Mouse (Mus musculus) MEL (cell line): ENCODE measurements around the gene Hist1h1t. TPM values are rescaled to one million over a fixed set of nuclear protein-coding genes. Genes with fewer than 3 reads are reported as not detected.

ENCODE experiments used
- DNase-seq: peaks from one replicate; pipeline ENCODE4 v3.0.0; 2011; ENCODE audit warnings: low read depth, low spot score
- H3K27ac ChIP-seq: 2 replicates; pipeline ENCODE4 v1.5.1; 2012; ENCODE audit warnings: low read depth, mild to moderate bottlenecking, control low read depth, low read length, moderate library complexity; ENCODE audit not compliant: control insufficient read depth
- H3K27me3 ChIP-seq, 2 experiments: fragments of 150-350 bp in 1 of 2; sonication (generic) in 1 of 2; 2 replicates each; pipeline ENCODE4 v1.6.1; 2012; ENCODE audit warnings: low read length in 2 of 2, mild to moderate bottlenecking in 2 of 2, improper control_type of control experiment in 1 of 2, moderate library complexity in 1 of 2; ENCODE audit not compliant: insufficient read depth in 2 of 2, control insufficient read depth in 1 of 2
- H3K36me3 ChIP-seq, 2 experiments: 2 replicates each; pipeline ENCODE4 v1.6.1; 2012 to 2014; ENCODE audit warnings: low read length in 2 of 2, improper control_type of control experiment in 1 of 2, inconsistent platforms in 1 of 2, mild to moderate bottlenecking in 1 of 2; ENCODE audit not compliant: insufficient read depth in 2 of 2, control insufficient read depth in 1 of 2
- H3K4me1 ChIP-seq, 2 experiments: fragments of 150-350 bp in 1 of 2; sonication (generic) in 1 of 2; 2 replicates each; pipeline ENCODE4 v1.6.1; 2012; ENCODE audit warnings: low read length in 2 of 2, improper control_type of control experiment in 1 of 2, mild to moderate bottlenecking in 1 of 2; ENCODE audit not compliant: insufficient read depth in 2 of 2, control insufficient read depth in 1 of 2
- H3K4me3 ChIP-seq, 2 experiments: fragments of 150-350 bp in 1 of 2; sonication (generic) in 1 of 2; 2 replicates each; pipeline ENCODE4 v1.5.1; 2012; ENCODE audit warnings: low read depth in 2 of 2, low read length in 2 of 2, mild to moderate bottlenecking in 2 of 2, moderate library complexity in 2 of 2, control low read depth in 1 of 2, improper control_type of control experiment in 1 of 2; ENCODE audit not compliant: control insufficient read depth in 1 of 2, insufficient read depth in 1 of 2
- H3K79me2 ChIP-seq: 2 replicates; pipeline ENCODE4 v1.6.1; 2012; ENCODE audit warnings: mild to moderate bottlenecking, low read length, moderate library complexity; ENCODE audit not compliant: control insufficient read depth, poor library complexity, insufficient read depth
- H3K9ac ChIP-seq: 2 replicates; pipeline ENCODE4 v1.6.1; 2012; ENCODE audit warnings: low read depth, mild to moderate bottlenecking, control low read depth, low read length, moderate library complexity; ENCODE audit not compliant: control insufficient read depth, poor library complexity, severe bottlenecking
- H3K9me3 ChIP-seq: fragments of 150-350 bp; sonication (generic); replicated peaks from 2 replicates; pipeline ENCODE4 v1.6.1; 2012; ENCODE audit warnings: mild to moderate bottlenecking, low read length, improper control_type of control experiment, moderate library complexity; ENCODE audit not compliant: insufficient read depth
- E2F4 ChIP-seq: IDR thresholded peaks from 2 replicates; pipeline ENCODE4 v1.6.1; 2011; ENCODE audit warnings: low read depth, low read length, improper control_type of control experiment, borderline replicate concordance
- ELF1 ChIP-seq: IDR thresholded peaks from 2 replicates; pipeline ENCODE4 v1.6.1; 2014; ENCODE audit warnings: low read depth, mild to moderate bottlenecking, inconsistent platforms, low read length, improper control_type of control experiment, moderate library complexity
- GATA1 ChIP-seq: IDR thresholded peaks from 2 replicates; pipeline ENCODE4 v1.6.1; 2011; ENCODE audit warnings: low read depth, low read length, improper control_type of control experiment
- HCFC1 ChIP-seq: IDR thresholded peaks from 2 replicates; pipeline ENCODE4 v1.6.1; 2012; ENCODE audit warnings: low read depth, mild to moderate bottlenecking, inconsistent platforms, low read length, improper control_type of control experiment, moderate library complexity
- JUND ChIP-seq: IDR thresholded peaks from 2 replicates; pipeline ENCODE4 v1.6.1; 2011; ENCODE audit warnings: low read depth, mild to moderate bottlenecking, improper control_type of control experiment, low read length
- MAFK ChIP-seq: IDR thresholded peaks from 2 replicates; pipeline ENCODE4 v1.6.1; 2011; ENCODE audit warnings: low read depth, mild to moderate bottlenecking, low read length, improper control_type of control experiment, borderline replicate concordance
- MAX ChIP-seq: IDR thresholded peaks from 2 replicates; pipeline ENCODE4 v1.6.1; 2011; ENCODE audit warnings: low read length, improper control_type of control experiment
- MAZ ChIP-seq: IDR thresholded peaks from 2 replicates; pipeline ENCODE4 v1.6.1; 2012; ENCODE audit warnings: low read depth, mild to moderate bottlenecking, inconsistent platforms, low read length, improper control_type of control experiment
- NRF1 ChIP-seq: IDR thresholded peaks from 2 replicates; pipeline ENCODE4 v1.6.1; 2014; ENCODE audit warnings: low read depth, mild to moderate bottlenecking, inconsistent platforms, low read length, improper control_type of control experiment, moderate library complexity; ENCODE audit not compliant: poor library complexity, insufficient read depth, severe bottlenecking
- RAD21 ChIP-seq: IDR thresholded peaks from 2 replicates; pipeline ENCODE4 v1.6.1; 2011; ENCODE audit warnings: mild to moderate bottlenecking, low read depth, low read length, improper control_type of control experiment
- SIN3A ChIP-seq: IDR thresholded peaks from 2 replicates; pipeline ENCODE4 v1.6.1; 2012; ENCODE audit warnings: low read length, improper control_type of control experiment, inconsistent platforms
- SMC3 ChIP-seq: IDR thresholded peaks from 2 replicates; pipeline ENCODE4 v1.6.1; 2011; ENCODE audit warnings: low read depth, low read length, improper control_type of control experiment
- TAL1 ChIP-seq: IDR thresholded peaks from 2 replicates; pipeline ENCODE4 v1.6.1; 2012; ENCODE audit warnings: mild to moderate bottlenecking, inconsistent platforms, low read length, moderate library complexity, mixed read lengths
- TBP ChIP-seq: IDR thresholded peaks from 2 replicates; pipeline ENCODE4 v1.8.0; 2011; ENCODE audit warnings: low read depth, low read length, improper control_type of control experiment
- TCF12 ChIP-seq: IDR thresholded peaks from 2 replicates; pipeline ENCODE4 v1.6.1; 2014; ENCODE audit warnings: low read depth, mild to moderate bottlenecking, inconsistent platforms, low read length, improper control_type of control experiment, moderate library complexity
- USF2 ChIP-seq, 2 experiments: IDR thresholded peaks; 2 replicates each; pipeline ENCODE4 v1.6.1; 2011 to 2012; ENCODE audit warnings: improper control_type of control experiment in 2 of 2, low read length in 2 of 2, borderline replicate concordance in 1 of 2, inconsistent platforms in 1 of 2, low read depth in 1 of 2, mild to moderate bottlenecking in 1 of 2; ENCODE audit not compliant: insufficient read depth in 1 of 2
- ZC3H11A ChIP-seq: IDR thresholded peaks from 2 replicates; pipeline ENCODE4 v1.6.1; 2012; ENCODE audit warnings: low read depth, mild to moderate bottlenecking, inconsistent platforms, low read length, improper control_type of control experiment
- ZKSCAN1 ChIP-seq: IDR thresholded peaks from 2 replicates; pipeline ENCODE4 v1.6.1; 2012; ENCODE audit warnings: low read depth, mild to moderate bottlenecking, inconsistent platforms, low read length, improper control_type of control experiment, moderate library complexity
- ZNF384 ChIP-seq: IDR thresholded peaks from 2 replicates; pipeline ENCODE4 v1.6.1; 2012; ENCODE audit warnings: low read depth, mild to moderate bottlenecking, inconsistent platforms, low read length, improper control_type of control experiment
- polyA plus RNA-seq, 2 experiments: library from polyadenylated mRNA; stranded (reverse) in 1 of 2; unstranded in 1 of 2; fragments of >175 nt in 1 of 2; fragments of >200 nt in 1 of 2; gene quantifications; 2 replicates each; pipeline versions ENCODE4 v1.2.1 to v1.2.4; 2012; ENCODE audit warnings: low replicate concordance in 2 of 2, low read depth in 1 of 2; ENCODE audit not compliant: insufficient read length in 2 of 2, insufficient read depth in 1 of 2, missing spikeins in 1 of 2
- total RNA-seq: library from RNA; depleted of rRNA; stranded (reverse); fragments of 300-350 nt; gene quantifications from 2 replicates; pipeline ENCODE4 v1.2.3, GENCODE M21; 2012; rRNA removed

Hist1h1t gene
- 2.7 and 6.3 TPM in 2 replicates for total RNA-seq
- not detected for polyA plus RNA-seq

DNA sequence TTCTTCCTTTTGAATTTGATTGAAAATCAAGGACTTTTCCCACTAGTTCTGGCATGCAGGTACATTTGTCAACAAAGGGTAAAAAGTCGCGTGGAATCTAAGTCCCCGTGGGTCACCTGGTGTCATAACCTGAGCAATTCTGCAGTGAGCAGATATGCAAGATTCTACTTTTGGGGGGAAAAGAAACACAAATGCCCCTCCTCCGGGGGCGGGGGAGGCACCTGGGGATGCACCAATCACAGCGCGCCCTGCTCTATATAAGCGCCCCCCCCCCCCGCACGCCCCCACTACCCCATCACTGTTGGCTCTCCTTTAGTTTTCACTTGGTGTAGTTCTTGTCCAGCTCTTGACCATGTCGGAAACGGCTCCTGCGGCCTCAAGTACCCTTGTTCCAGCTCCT lies at the start of gene Hist1h1t:
Gene Hist1h1t (plus strand): TSS at position 301 of the 400 bp plus-strand sequence.
- TF ChIP-seq ZC3H11A (no peak), ZNF384 (no peak), ELF1 (no peak), MAX (no peak), MAFK (no peak), RAD21 (no peak), ZKSCAN1 (no peak), MAZ (no peak), HCFC1 (no peak), SMC3 (no peak), TCF12 (no peak), E2F4 (no peak), GATA1 (no peak), NRF1 (no peak)
- Histone ChIP-seq H3K9me3 (no peaks in the 10 kb centered on the region), H3K4me1 (peaks cover 0 to 21% of the 10 kb centered on the region in 2 experiments; a peak in 2 of 4 replicates), H3K36me3 (peaks cover 0 to 35% of the 10 kb centered on the region in 2 experiments; a peak in 2 of 4 replicates), H3K27ac (peak within 1 kb of the TSS; percentile 92), H3K4me3 (peak within 1 kb of the TSS; percentile 12 to 19), H3K9ac (peak within 1 kb of the TSS; percentile 65), H3K27me3 (no peaks in the 10 kb centered on the region), H3K79me2 (no peaks in the 10 kb centered on the region; the same call in 1 of the 2 replicates)
- no peak for DNase-seq

DNA sequence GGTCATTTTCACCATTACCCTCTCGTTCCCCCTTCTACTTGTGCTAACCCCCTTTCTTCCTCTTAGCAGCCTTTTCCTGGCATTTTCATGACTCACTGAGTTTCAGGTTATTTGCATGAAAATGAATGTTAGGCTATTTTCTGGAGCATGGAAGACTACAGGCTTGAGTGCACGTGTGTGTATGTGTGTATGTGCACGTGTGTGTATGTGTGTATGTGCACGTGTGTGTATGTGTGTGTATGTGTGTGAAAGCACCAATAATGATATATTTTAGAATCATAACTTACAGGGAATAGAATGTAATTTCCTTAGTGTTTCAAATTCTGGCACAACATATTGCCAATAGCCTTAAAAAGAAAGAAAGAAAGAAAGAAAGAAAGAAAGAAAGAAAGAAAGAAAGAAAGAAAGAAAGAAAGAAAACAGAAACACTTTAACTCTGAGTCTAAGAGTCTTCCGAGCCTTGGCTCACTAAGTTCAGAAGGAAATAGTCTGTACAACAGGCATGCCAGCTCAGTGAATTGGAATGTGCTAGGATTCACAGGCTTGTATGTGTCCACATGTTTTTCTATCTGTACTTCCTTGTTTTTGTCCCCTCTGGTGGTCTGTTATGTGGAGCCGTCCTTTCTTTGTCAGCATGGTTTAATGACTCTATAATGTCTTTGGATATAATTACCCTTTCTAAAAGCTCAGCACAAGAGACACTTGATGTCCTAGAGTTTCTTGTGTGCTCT lies 35.8 kb upstream of the Hist1h1t start:
- Histone ChIP-seq H3K27ac (no peak overlapping the region), H3K9me3 (no peaks in the 10 kb centered on the region), H3K27me3 (peaks cover 4 to 5% of the 10 kb centered on the region in 2 experiments), H3K79me2 (no peaks in the 10 kb centered on the region), H3K4me1 (no peaks in the 10 kb centered on the region), H3K4me3 (no peak overlapping the region), H3K9ac (no peak overlapping the region), H3K36me3 (no peaks in the 10 kb centered on the region)
- no peak for DNase-seq
- TF ChIP-seq TAL1: no peak
- no peak for TF ChIP-seq SIN3A
- TF ChIP-seq TBP: no peak
- TF ChIP-seq JUND: no peak
- no peak for TF ChIP-seq ELF1
- TF ChIP-seq USF2 (IDR thresholded peaks at IDR 0.05; ENCODE audit: borderline replicate concordance in 1 of 2, insufficient read depth in 1 of 2, low read depth in 1 of 2, low read length in 2 of 2): no peak
- TF ChIP-seq TCF12: no peak
